Mouse (Mus musculus): ENCODE measurements around the gene Olfr963. TPM values are rescaled to one million over a fixed set of nuclear protein-coding genes. Genes with fewer than 3 reads are reported as not detected.

Gene Olfr963
- not detected in 2 replicates for polyA plus RNA-seq (2015; fragmentation: Nextera tagmentation; extraction: Ambion mirVana)

- H3K4me3 ChIP-seq (ENCODE audit: low read length): no peak within 1 kb of the TSS
- no peaks in the 10 kb centered on the region for H3K9me3 ChIP-seq (ENCODE audit: low read length)
- no peak within 1 kb of the TSS for H3K27ac ChIP-seq (ENCODE audit: low read length)
- no peaks in the 10 kb centered on the region for H3K4me1 ChIP-seq (ENCODE audit: insufficient read depth, low read length)
- WGBS: 94% methylated on average over 1 of the region's 1 CpGs
- H3K4me2 ChIP-seq (replicated peaks; ENCODE audit: low read depth, low read length): no peak within 1 kb of the TSS
- no peaks in the 10 kb centered on the region for H3K36me3 ChIP-seq (ENCODE audit: insufficient read depth, low read length)
- H3K27me3 ChIP-seq (ENCODE audit: insufficient read depth, low read length): no peaks in the 10 kb centered on the region
- no peak for ATAC-seq (ENCODE audit: low FRiP score, low TSS enrichment)
- no peak within 1 kb of the TSS for H3K9ac ChIP-seq (replicated peaks; ENCODE audit: low read length)
Measured at GRCm38 (mm10) chr9:39666905-39667304, at the start of gene Olfr963. TSS of gene Olfr963 (plus strand) at chr9:39667205.

- Histone ChIP-seq H3K4me2 (replicated peaks; ENCODE audit: low read depth, low read length) (no peak within 1 kb of the TSS), H3K27ac (ENCODE audit: low read length) (no peak within 1 kb of the TSS), H3K9me3 (ENCODE audit: low read length) (no peaks in the 10 kb centered on the region), H3K27me3 (ENCODE audit: insufficient read depth, low read length) (no peaks in the 10 kb centered on the region), H3K4me3 (ENCODE audit: low read length) (no peak within 1 kb of the TSS), H3K4me1 (ENCODE audit: insufficient read depth, low read length) (no peaks in the 10 kb centered on the region), H3K36me3 (ENCODE audit: insufficient read depth, low read length) (no peaks in the 10 kb centered on the region), H3K9ac (replicated peaks; ENCODE audit: low read length) (no peak within 1 kb of the TSS)
- ATAC-seq (ENCODE audit: low FRiP score, low TSS enrichment): no peak
- 80% methylated on average over 1 of the region's 1 CpGs for WGBS
Measured at GRCm38 (mm10) chr9:39621073-39621472, 45.9 kb upstream of the Olfr963 start, which contains the start of gene Olfr960. TSS of gene Olfr960 (plus strand) at chr9:39621373.

- no peaks in the 10 kb centered on the region for H3K4me1 ChIP-seq (ENCODE audit: insufficient read depth, low read length)
- ATAC-seq (ENCODE audit: low FRiP score, low TSS enrichment): no peak
Measured at GRCm38 (mm10) chr9:39623783-39624182, 43.2 kb upstream of the Olfr963 start.

GRCm38 (mm10) chr9:39624711-39625110, 42.3 kb upstream of the Olfr963 start:
- Histone ChIP-seq H3K27me3 (ENCODE audit: insufficient read depth, low read length) (no peaks in the 10 kb centered on the region), H3K9ac (replicated peaks; ENCODE audit: low read length) (no peak overlapping the region), H3K9me3 (ENCODE audit: low read length) (no peaks in the 10 kb centered on the region), H3K4me3 (ENCODE audit: low read length) (no peak overlapping the region), H3K36me3 (ENCODE audit: insufficient read depth, low read length) (no peaks in the 10 kb centered on the region), H3K27ac (ENCODE audit: low read length) (no peak overlapping the region), H3K4me1 (ENCODE audit: insufficient read depth, low read length) (no peaks in the 10 kb centered on the region), H3K4me2 (replicated peaks; ENCODE audit: low read depth, low read length) (no peak overlapping the region)
- no peak for ATAC-seq (ENCODE audit: low FRiP score, low TSS enrichment)
- 11% methylated on average over 2 of the region's 2 CpGs for WGBS

More at GRCm38 (mm10) chr9:39623783-39624182, 43.2 kb upstream of the Olfr963 start:
- no peaks in the 10 kb centered on the region for H3K9me3 ChIP-seq (ENCODE audit: low read length)
- no peak overlapping the region for H3K4me3 ChIP-seq (ENCODE audit: low read length)
- H3K36me3 ChIP-seq (ENCODE audit: insufficient read depth, low read length): no peaks in the 10 kb centered on the region
- H3K4me2 ChIP-seq (replicated peaks; ENCODE audit: low read depth, low read length): no peak overlapping the region
- H3K9ac ChIP-seq (replicated peaks; ENCODE audit: low read length): no peak overlapping the region
- 85% methylated on average over 3 of the region's 3 CpGs for WGBS
- H3K27ac ChIP-seq (ENCODE audit: low read length): no peak overlapping the region
- no peaks in the 10 kb centered on the region for H3K27me3 ChIP-seq (ENCODE audit: insufficient read depth, low read length)

- WGBS: 57% methylated on average over 2 of the region's 2 CpGs
- H3K27me3 ChIP-seq (ENCODE audit: insufficient read depth, low read length): no peaks in the 10 kb centered on the region
- H3K36me3 ChIP-seq (ENCODE audit: insufficient read depth, low read length): no peaks in the 10 kb centered on the region
- ATAC-seq (ENCODE audit: low FRiP score, low TSS enrichment): no peak
- H3K9ac ChIP-seq (replicated peaks; ENCODE audit: low read length): no peak overlapping the region
- no peak overlapping the region for H3K4me3 ChIP-seq (ENCODE audit: low read length)
- H3K4me1 ChIP-seq (ENCODE audit: insufficient read depth, low read length): no peaks in the 10 kb centered on the region
- no peak overlapping the region for H3K27ac ChIP-seq (ENCODE audit: low read length)
- H3K9me3 ChIP-seq (ENCODE audit: low read length): no peaks in the 10 kb centered on the region
- no peak overlapping the region for H3K4me2 ChIP-seq (replicated peaks; ENCODE audit: low read depth, low read length)
Measured at GRCm38 (mm10) chr9:39629069-39629468, 37.9 kb upstream of the Olfr963 start.

GRCm38 (mm10) chr9:39633913-39634594, 33.0 kb upstream of the Olfr963 start:
- Histone ChIP-seq H3K4me1 (ENCODE audit: insufficient read depth, low read length) (no peaks in the 10 kb centered on the region), H3K4me2 (replicated peaks; ENCODE audit: low read depth, low read length) (no peak overlapping the region), H3K27ac (ENCODE audit: low read length) (no peak overlapping the region), H3K9me3 (ENCODE audit: low read length) (no peaks in the 10 kb centered on the region), H3K27me3 (ENCODE audit: insufficient read depth, low read length) (no peaks in the 10 kb centered on the region), H3K4me3 (ENCODE audit: low read length) (no peak overlapping the region), H3K36me3 (ENCODE audit: insufficient read depth, low read length) (no peaks in the 10 kb centered on the region), H3K9ac (replicated peaks; ENCODE audit: low read length) (no peak overlapping the region)
- WGBS: 15% methylated on average over 4 of the region's 4 CpGs
- ATAC-seq (ENCODE audit: low FRiP score, low TSS enrichment): no peak

GRCm38 (mm10) chr9:39644785-39645184, 22.2 kb upstream of the Olfr963 start, which contains the start of gene Olfr961:
TSS of gene Olfr961 (plus strand) at chr9:39645085.
- Histone ChIP-seq H3K9me3 (ENCODE audit: low read length) (no peaks in the 10 kb centered on the region), H3K9ac (replicated peaks; ENCODE audit: low read length) (no peak within 1 kb of the TSS), H3K27me3 (ENCODE audit: insufficient read depth, low read length) (no peaks in the 10 kb centered on the region), H3K27ac (ENCODE audit: low read length) (no peak within 1 kb of the TSS), H3K4me2 (replicated peaks; ENCODE audit: low read depth, low read length) (no peak within 1 kb of the TSS), H3K36me3 (ENCODE audit: insufficient read depth, low read length) (no peaks in the 10 kb centered on the region), H3K4me3 (ENCODE audit: low read length) (no peak within 1 kb of the TSS), H3K4me1 (ENCODE audit: insufficient read depth, low read length) (no peaks in the 10 kb centered on the region)
- ATAC-seq (ENCODE audit: low FRiP score, low TSS enrichment): no peak

GRCm38 (mm10) chr9:39647382-39647781, 19.6 kb upstream of the Olfr963 start:
- no peaks in the 10 kb centered on the region for H3K27me3 ChIP-seq (ENCODE audit: insufficient read depth, low read length)
- no peak overlapping the region for H3K27ac ChIP-seq (ENCODE audit: low read length)
- H3K9me3 ChIP-seq (ENCODE audit: low read length): no peaks in the 10 kb centered on the region
- no peaks in the 10 kb centered on the region for H3K36me3 ChIP-seq (ENCODE audit: insufficient read depth, low read length)
- no peak for ATAC-seq (ENCODE audit: low FRiP score, low TSS enrichment)
- H3K4me2 ChIP-seq (replicated peaks; ENCODE audit: low read depth, low read length): no peak overlapping the region
- H3K4me3 ChIP-seq (ENCODE audit: low read length): no peak overlapping the region
- no peak overlapping the region for H3K9ac ChIP-seq (replicated peaks; ENCODE audit: low read length)
- WGBS: 86% methylated on average over 4 of the region's 4 CpGs
- H3K4me1 ChIP-seq (ENCODE audit: insufficient read depth, low read length): no peaks in the 10 kb centered on the region

GRCm38 (mm10) chr9:39654756-39655396, 12.1 kb upstream of the Olfr963 start:
- WGBS: 71% methylated on average over 6 of the region's 6 CpGs
- no peak for ATAC-seq (ENCODE audit: low FRiP score, low TSS enrichment)

GRCm38 (mm10) chr9:39669723-39670122, 2.7 kb downstream of the Olfr963 start:
- ATAC-seq (ENCODE audit: low FRiP score, low TSS enrichment): no peak
- Histone ChIP-seq H3K4me1 (ENCODE audit: insufficient read depth, low read length) (no peaks in the 10 kb centered on the region), H3K27ac (ENCODE audit: low read length) (no peak overlapping the region), H3K4me2 (replicated peaks; ENCODE audit: low read depth, low read length) (no peak overlapping the region), H3K9ac (replicated peaks; ENCODE audit: low read length) (no peak overlapping the region), H3K27me3 (ENCODE audit: insufficient read depth, low read length) (no peaks in the 10 kb centered on the region), H3K4me3 (ENCODE audit: low read length) (no peak overlapping the region), H3K36me3 (ENCODE audit: insufficient read depth, low read length) (no peaks in the 10 kb centered on the region), H3K9me3 (ENCODE audit: low read length) (no peaks in the 10 kb centered on the region)
- 74% methylated on average over 2 of the region's 2 CpGs for WGBS

More at GRCm38 (mm10) chr9:39654756-39655396, 12.1 kb upstream of the Olfr963 start:
- Histone ChIP-seq H3K27ac (ENCODE audit: low read length) (no peak overlapping the region), H3K4me1 (ENCODE audit: insufficient read depth, low read length) (no peaks in the 10 kb centered on the region), H3K9me3 (ENCODE audit: low read length) (no peaks in the 10 kb centered on the region), H3K4me3 (ENCODE audit: low read length) (no peak overlapping the region), H3K4me2 (replicated peaks; ENCODE audit: low read depth, low read length) (no peak overlapping the region), H3K36me3 (ENCODE audit: insufficient read depth, low read length) (no peaks in the 10 kb centered on the region), H3K9ac (replicated peaks; ENCODE audit: low read length) (no peak overlapping the region), H3K27me3 (ENCODE audit: insufficient read depth, low read length) (no peaks in the 10 kb centered on the region)
